In genomic region chr8:90861266-90861944, GRCm38 (mm10) we compare ENCODE assay signal across 8 mouse cellular contexts. TPM values are rescaled to one million over a fixed set of nuclear protein-coding genes. Genes with fewer than 3 reads are reported as not detected.
DNase-seq lines count a peak whose midpoint lies in the region; ATAC-seq lines count a peak whose summit lies in the region.

No protein-coding gene starts in this region.

- DNase-seq in adrenal gland, postnatal 10 days, result peak; percentile 58
- DNase-seq in adrenal gland, postnatal 25 days, result no peak
- DNase-seq in thymus, postnatal 4 days, result peak; percentile 19
- no peak for DNase-seq in thymus, adult 18-20 months
- DNase-seq in layer of hippocampus, adult 9-11 months, result peak; percentile 73
- peak; percentile 73 for DNase-seq in midbrain, embryonic 14.5 days
- DNase-seq in yolk sac, embryonic 10.5 days (ENCODE audit: low spot score), result peak; percentile 22

- peak overlapping the region; percentile 31; the same call in 1 of the 2 replicates for H3K9ac ChIP-seq in midbrain, embryonic 14.5 days (replicated peaks; ENCODE audit: low read length)

- H3K27ac ChIP-seq in midbrain, embryonic 14.5 days (replicated peaks; ENCODE audit: low read depth, low read length), result peak overlapping the region; percentile 83

- H3K4me3 ChIP-seq in midbrain, embryonic 14.5 days (replicated peaks; ENCODE audit: low read depth, low read length), result no peak overlapping the region

- no peaks in the 10 kb centered on the region for H3K9me3 ChIP-seq in midbrain, embryonic 14.5 days (ENCODE audit: control insufficient read depth, low read length)

- H3K36me3 ChIP-seq in midbrain, embryonic 14.5 days (ENCODE audit: control insufficient read depth, insufficient read depth, low read length), result no peaks in the 10 kb centered on the region

- 3% methylated on average over 9 of the region's 9 CpGs for WGBS in midbrain, embryonic 14.5 days

- H3K27me3 ChIP-seq in midbrain, embryonic 14.5 days (ENCODE audit: control insufficient read depth, insufficient read depth, low read length), result no peaks in the 10 kb centered on the region

- ATAC-seq in frontal cortex, adult (ENCODE audit: low TSS enrichment), result 0 out of 2 replicates have a peak, but pooled peaks have one; percentile 47
- ATAC-seq in midbrain, embryonic 14.5 days (ENCODE audit: low FRiP score, low TSS enrichment), result peak; percentile 57

- peak overlapping the region; percentile 37 for H3K4me2 ChIP-seq in midbrain, embryonic 14.5 days (ENCODE audit: low read length)

- H3K4me1 ChIP-seq in midbrain, embryonic 14.5 days (ENCODE audit: control insufficient read depth, insufficient read depth, low read length), result peaks cover 18% of the 10 kb centered on the region

RNA-seq across cellular contexts. Expression of gene Chd9, which starts 33.3 kb away (rescaled TPM):
- 10 to 100 TPM; 65.7 to 80.1 TPM for total RNA-seq in adrenal gland, postnatal 10 days (2021)
- total RNA-seq in adrenal gland, postnatal 25 days (2021), result 78.7 and 81.6 TPM in 2 replicates
- polyA plus RNA-seq in midbrain, embryonic 14.5 days (2014; fragmentation: Nextera tagmentation; extraction: Ambion mirVana), result 90.8 and 92.9 TPM in 2 replicates

RNA-seq across cellular contexts. Expression of gene Gm19935, which starts 44.2 kb away (rescaled TPM):
- not detected for total RNA-seq in adrenal gland, postnatal 10 days (2021)
- not detected in 2 replicates for total RNA-seq in adrenal gland, postnatal 25 days (2021)
- polyA plus RNA-seq in midbrain, embryonic 14.5 days (2014; fragmentation: Nextera tagmentation; extraction: Ambion mirVana), result 0.22 TPM in 1 of 2 replicates, not detected in the other

Comparison
In these comparisons a context has a peak if more than half of its experiments do, and no peak if none do; other contexts are left out.
1. DNase-seq: peak in adrenal gland, postnatal 10 days (single experiment), thymus, postnatal 4 days (single experiment), layer of hippocampus, adult 9-11 months (single experiment), midbrain, embryonic 14.5 days (single experiment) and yolk sac, embryonic 10.5 days (single experiment); none in adrenal gland, postnatal 25 days (single experiment) and thymus, adult 18-20 months (0 of 2).